Mouse (Mus musculus) embryonic facial prominence, embryonic 15.5 days (tissue): ENCODE data around the gene Camta2. TPM values are rescaled to one million over a fixed set of nuclear protein-coding genes. Genes with fewer than 3 reads are reported as not detected.

Experiments
- ATAC-seq: fragments of 200-750 bp; cut with Nextera tagmentation; 2 replicates; pipeline ENCODE4 v1.8.0; 2017; ENCODE audit warnings: low read depth, moderate TSS enrichment; ENCODE audit not compliant: insufficient number of reproducible peaks, low FRiP score, low TSS enrichment
- H3K27ac ChIP-seq: fragments of 300-500 bp; sonication (generic); replicated peaks from 2 replicates; pipeline ENCODE4 v1.5.1; 2015; ENCODE audit warnings: mild to moderate bottlenecking, inconsistent platforms
- H3K27me3 ChIP-seq: fragments of 300-500 bp; sonication (generic); 2 replicates; pipeline ENCODE4 v1.6.1; 2015; ENCODE audit warnings: inconsistent platforms
- H3K36me3 ChIP-seq: fragments of 300-500 bp; sonication (generic); 2 replicates; pipeline ENCODE4 v1.6.1; 2015; ENCODE audit warnings: mild to moderate bottlenecking, inconsistent platforms
- H3K4me1 ChIP-seq: fragments of 300-500 bp; sonication (generic); 2 replicates; pipeline ENCODE4 v1.6.1; 2015; ENCODE audit warnings: inconsistent platforms
- H3K4me2 ChIP-seq: fragments of 300-500 bp; sonication (generic); replicated peaks from 2 replicates; pipeline ENCODE4 v1.6.1; 2015; ENCODE audit warnings: mild to moderate bottlenecking, inconsistent platforms
- H3K4me3 ChIP-seq: fragments of 300-500 bp; sonication (generic); replicated peaks from 2 replicates; pipeline ENCODE4 v1.5.1; 2015; ENCODE audit warnings: mild to moderate bottlenecking, inconsistent platforms
- H3K9ac ChIP-seq: fragments of 300-500 bp; sonication (generic); 2 replicates; pipeline ENCODE4 v1.6.1; 2015; ENCODE audit warnings: inconsistent platforms
- H3K9me3 ChIP-seq: fragments of 300-500 bp; sonication (generic); replicated peaks from 2 replicates; pipeline ENCODE4 v1.6.1; 2016; ENCODE audit warnings: inconsistent platforms
- WGBS: fragments of 180-500 bp; shearing (Covaris S2); methylation state at CpG from one replicate; pipeline ENCODE4 v1.1.7; 2015; 5-methylcytosine and 5-hydroxymethylcytosine counted together
- microRNA-seq: library from miRNA; unstranded; fragments of <30 nt; microRNA quantifications from one replicate; pipeline ENCODE4, GENCODE M21; 2016; ENCODE audit warnings: borderline number of aligned reads
- polyA plus RNA-seq: library from polyadenylated mRNA; unstranded; fragments of >200 nt; fragmentation: Nextera tagmentation; extraction: Ambion mirVana; gene quantifications from 2 replicates; pipeline ENCODE4 v1.2.1, GENCODE M21; 2015

The Camta2 gene
- polyA plus RNA-seq, 1 experiment from 2014 or later = 17.5 TPM

GRCm38 (mm10) chr11:70629557-70629956 lies 58.3 kb downstream of the Camta2 start:
- no peaks in the 10 kb centered on the region for H3K4me1 ChIP-seq
- no peaks in the 10 kb centered on the region for H3K9me3 ChIP-seq
- 56% methylated on average over 5 of the region's 5 CpGs for WGBS
- no peak overlapping the region for H3K9ac ChIP-seq
- H3K27me3 ChIP-seq = no peaks in the 10 kb centered on the region
- H3K27ac ChIP-seq = no peak overlapping the region
- H3K4me3 ChIP-seq = no peak overlapping the region
- H3K36me3 ChIP-seq = no peaks in the 10 kb centered on the region
- ATAC-seq = no peak
- H3K4me2 ChIP-seq = no peak overlapping the region

DNA sequence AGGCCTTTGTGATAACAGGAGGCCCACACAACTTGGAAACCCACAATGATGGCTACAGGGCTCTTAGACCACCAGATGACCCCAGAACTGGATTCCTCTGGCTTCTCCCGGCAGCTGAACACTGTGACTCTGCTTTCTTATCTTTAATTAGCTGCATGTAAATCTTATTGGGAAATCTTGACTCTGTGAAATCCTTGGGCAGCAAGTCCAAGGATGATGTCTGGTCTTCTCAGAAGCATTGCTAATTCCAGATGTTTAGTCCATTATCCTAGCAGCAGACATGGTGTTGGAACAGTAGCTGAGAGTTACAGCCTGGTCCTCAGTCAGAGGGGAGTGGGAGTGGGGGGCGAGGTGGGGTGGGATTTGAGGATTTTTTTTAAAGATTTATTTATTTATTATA lies 59.5 kb downstream of the Camta2 start:
- no peak overlapping the region for H3K4me3 ChIP-seq
- H3K9me3 ChIP-seq = no peaks in the 10 kb centered on the region
- H3K36me3 ChIP-seq = no peaks in the 10 kb centered on the region
- WGBS = 74% methylated on average over 2 of the region's 2 CpGs
- ATAC-seq = no peak
- H3K27ac ChIP-seq = no peak overlapping the region
- no peak overlapping the region for H3K9ac ChIP-seq
- no peaks in the 10 kb centered on the region for H3K4me1 ChIP-seq
- H3K4me2 ChIP-seq = no peak overlapping the region
- H3K27me3 ChIP-seq = no peaks in the 10 kb centered on the region

DNA sequence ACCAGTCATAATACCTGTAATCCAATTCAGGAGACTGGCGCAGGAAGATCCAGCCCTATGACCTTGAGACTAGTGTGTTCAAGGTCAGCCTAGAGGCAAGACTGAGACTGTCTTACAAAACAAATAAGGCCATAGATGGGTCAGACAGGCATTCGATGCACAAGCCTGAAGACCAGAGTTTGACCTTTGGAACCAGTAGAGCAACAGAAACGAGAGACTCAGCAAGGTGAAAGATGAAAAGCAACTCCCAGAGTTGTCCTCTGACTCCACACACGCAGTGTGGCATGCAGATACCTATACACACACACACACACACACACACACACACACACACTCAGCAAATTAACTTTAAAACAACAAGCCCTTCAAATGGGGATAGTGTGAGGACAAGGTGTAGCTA lies 61.0 kb downstream of the Camta2 start:
- 59% methylated on average over 4 of the region's 4 CpGs for WGBS
- Histone ChIP-seq H3K9me3 (no peaks in the 10 kb centered on the region), H3K36me3 (no peaks in the 10 kb centered on the region), H3K27me3 (no peaks in the 10 kb centered on the region), H3K27ac (no peak overlapping the region), H3K4me3 (no peak overlapping the region), H3K4me1 (no peaks in the 10 kb centered on the region), H3K4me2 (no peak overlapping the region), H3K9ac (no peak overlapping the region)
- ATAC-seq = no peak

DNA sequence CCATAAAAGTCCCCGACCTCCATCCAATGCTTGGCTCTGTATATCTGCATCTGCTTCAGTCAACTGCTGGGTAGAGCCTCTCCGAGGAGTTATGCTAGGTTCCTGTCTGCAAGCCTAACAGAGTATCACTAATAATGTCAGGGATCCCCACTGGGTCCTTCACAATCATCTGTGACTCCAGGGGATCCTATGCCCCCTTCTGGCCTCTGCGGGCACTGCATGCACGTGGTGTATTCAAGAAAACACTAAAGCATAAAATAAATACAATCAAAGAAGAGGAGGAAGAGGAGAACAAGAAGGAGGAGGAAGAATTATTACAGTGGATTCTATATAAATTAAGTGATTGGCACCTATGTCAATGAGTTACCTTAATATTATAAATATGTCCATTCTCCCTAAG lies 62.4 kb downstream of the Camta2 start:
- Histone ChIP-seq H3K36me3 (no peaks in the 10 kb centered on the region), H3K4me1 (no peaks in the 10 kb centered on the region), H3K27me3 (no peaks in the 10 kb centered on the region), H3K9me3 (no peaks in the 10 kb centered on the region), H3K9ac (no peak overlapping the region), H3K4me2 (no peak overlapping the region), H3K27ac (no peak overlapping the region), H3K4me3 (no peak overlapping the region)
- ATAC-seq = no peak
- whole genome bisulfite sequencing = 49% methylated on average over 4 of the region's 4 CpGs

GRCm38 (mm10) chr11:70623053-70623742 lies 64.7 kb downstream of the Camta2 start:
- Histone ChIP-seq H3K4me1 (no peaks in the 10 kb centered on the region), H3K4me3 (no peak overlapping the region), H3K36me3 (no peaks in the 10 kb centered on the region), H3K27me3 (no peaks in the 10 kb centered on the region), H3K4me2 (no peak overlapping the region), H3K27ac (no peak overlapping the region), H3K9ac (no peak overlapping the region), H3K9me3 (no peaks in the 10 kb centered on the region)
- WGBS = 78% methylated on average over 10 of the region's 10 CpGs
- ATAC-seq = no peak

- Histone ChIP-seq H3K27me3 (no peaks in the 10 kb centered on the region), H3K9ac (no peak overlapping the region), H3K27ac (no peak overlapping the region), H3K36me3 (no peaks in the 10 kb centered on the region), H3K4me1 (no peaks in the 10 kb centered on the region), H3K9me3 (no peaks in the 10 kb centered on the region), H3K4me3 (no peak overlapping the region), H3K4me2 (no peak overlapping the region)
- no peak for ATAC-seq
- whole genome bisulfite sequencing = 39% methylated on average over 7 of the region's 7 CpGs
Observed at GRCm38 (mm10) chr11:70621972-70622814, 65.7 kb downstream of the Camta2 start.

Small RNA genes lying within 50 kb of the gene (microRNA-seq; reads per million reads assigned to microRNA genes)
- not detected for gene Mir6925

Other genes starting within 250 kb of the Camta2 start
- 37.0 and 42.9 TPM in 2 replicates for gene Med11, start 236.2 kb downstream of the Camta2 start, polyA plus RNA-seq
- gene Zmynd15, start 228.7 kb downstream of the Camta2 start, polyA plus RNA-seq = 0.63 and 0.71 TPM in 2 replicates
- 4.1 and 4.5 TPM in 2 replicates for gene Cxcl16, start 228.1 kb downstream of the Camta2 start, polyA plus RNA-seq
- gene Tm4sf5, start 182.9 kb downstream of the Camta2 start, polyA plus RNA-seq = 1.1 TPM in 1 of 2 replicates, not detected in the other
- 0.35 and 0.60 TPM in 2 replicates for gene Vmo1, start 173.5 kb downstream of the Camta2 start, polyA plus RNA-seq
- 0.44 and 0.59 TPM in 2 replicates for gene Gltpd2, start 168.9 kb downstream of the Camta2 start, polyA plus RNA-seq
- gene Psmb6, start 162.7 kb downstream of the Camta2 start, polyA plus RNA-seq = 727 and 733 TPM in 2 replicates
- gene Gm40193, start 155.2 kb downstream of the Camta2 start, polyA plus RNA-seq = 1.1 and 3.3 TPM in 2 replicates
- 10.3 and 13.2 TPM in 2 replicates for gene Pld2, start 148.0 kb downstream of the Camta2 start, polyA plus RNA-seq
- gene Mink1, start 125.2 kb downstream of the Camta2 start, polyA plus RNA-seq = 16.7 and 20.3 TPM in 2 replicates
- gene 4930544D05Rik, start 72.3 kb downstream of the Camta2 start, polyA plus RNA-seq = not detected in 2 replicates
- gene Chrne, start 68.9 kb downstream of the Camta2 start, polyA plus RNA-seq = 0.49 and 0.65 TPM in 2 replicates
- gene Gp1ba, start 49.0 kb downstream of the Camta2 start, polyA plus RNA-seq = 0.23 and 0.32 TPM in 2 replicates
- gene Rnf167, start 40.9 kb downstream of the Camta2 start, polyA plus RNA-seq = 129 and 147 TPM in 2 replicates
- gene Slc25a11, start 40.6 kb downstream of the Camta2 start, polyA plus RNA-seq = 171 and 176 TPM in 2 replicates
- gene Pfn1, start 33.5 kb downstream of the Camta2 start, polyA plus RNA-seq = 1,669 and 1,769 TPM in 2 replicates
- 81.9 and 112 TPM in 2 replicates for gene Eno3, start 30.9 kb downstream of the Camta2 start, polyA plus RNA-seq
- gene Spag7, start 18.7 kb downstream of the Camta2 start, polyA plus RNA-seq = 155 and 164 TPM in 2 replicates
- 1.2 and 1.6 TPM in 2 replicates for gene Inca1, start 12.1 kb upstream of the Camta2 start, polyA plus RNA-seq
- gene Kif1c, start 12.4 kb upstream of the Camta2 start, polyA plus RNA-seq = 4.7 and 5.9 TPM in 2 replicates
- gene Zfp3, start 76.1 kb upstream of the Camta2 start, polyA plus RNA-seq = 7.1 and 7.2 TPM in 2 replicates
- 0.46 TPM in 1 of 2 replicates, not detected in the other for gene Scimp, start 124.5 kb upstream of the Camta2 start, polyA plus RNA-seq
- gene Rabep1, start 156.7 kb upstream of the Camta2 start, polyA plus RNA-seq = 34.7 and 35.1 TPM in 2 replicates